Mouse (Mus musculus) frontal cortex, adult 2 months (tissue): ENCODE results near the gene Pi4ka. TPM values are rescaled to one million over a fixed set of nuclear protein-coding genes. Genes with fewer than 3 reads are reported as not detected.
A peak's percentile ranks its signal among the peaks of the same experiment; 100 is the strongest.

Source experiments
- DNase-seq, 2 experiments: peaks; one replicate each; pipeline ENCODE4 v3.0.0; 2022; ENCODE audit warnings: low spot score in 1 of 2; ENCODE audit errors: extremely low spot score in 1 of 2
- polyA plus RNA-seq: library from polyadenylated mRNA; depleted of rRNA; stranded (reverse); fragments of >200 nt; gene quantifications from 2 replicates; pipeline ENCODE4 v1.2.3, GENCODE M21; 2012

Gene Pi4ka
- polyA plus RNA-seq, 1 experiment, result 305 TPM

- no peak for DNase-seq
These were observed 66.4 kb downstream of the Pi4ka start for GRCm38 (mm10) chr16:17339701-17340100.

GRCm38 (mm10) chr16:17336089-17336488 lies 70.0 kb downstream of the Pi4ka start:
- peak in 1 of 2 experiments; percentile 45 for DNase-seq

DNA sequence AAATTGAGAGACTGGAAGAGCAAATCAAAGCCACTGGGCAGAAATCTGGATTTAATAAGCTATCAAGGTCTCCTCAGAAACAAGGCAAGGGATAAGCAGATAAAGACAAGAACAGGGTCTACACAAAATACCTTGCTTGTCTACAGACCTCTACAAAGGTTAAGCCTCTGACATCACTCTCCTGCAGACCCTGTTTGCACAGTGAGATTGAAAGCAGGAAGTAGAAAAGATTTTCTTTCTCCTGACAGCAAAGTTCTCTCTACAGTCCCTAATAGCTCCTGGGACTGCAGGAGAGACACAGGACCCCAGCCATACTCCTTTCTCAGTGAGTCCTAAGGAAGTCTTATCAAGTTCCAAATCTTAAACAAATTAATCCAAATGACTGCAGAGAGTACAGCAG lies 71.5 kb downstream of the Pi4ka start:
- DNase-seq, result no peak

DNA sequence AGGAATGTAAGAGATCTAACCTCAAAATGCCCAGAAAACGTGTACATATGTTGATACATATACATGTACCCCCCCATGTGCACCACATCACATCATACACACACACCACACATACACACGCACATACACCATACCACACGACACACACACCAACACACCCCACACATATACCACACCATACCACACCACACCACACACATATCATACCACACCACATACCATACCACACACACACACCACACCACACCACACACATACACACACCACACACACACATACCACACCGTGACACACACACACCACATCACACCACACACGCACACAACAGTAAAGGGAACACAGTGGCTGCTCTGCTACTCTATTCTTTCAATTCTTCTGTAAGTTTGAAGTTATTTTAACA lies 74.3 kb downstream of the Pi4ka start:
- DNase-seq, result no peak

DNA sequence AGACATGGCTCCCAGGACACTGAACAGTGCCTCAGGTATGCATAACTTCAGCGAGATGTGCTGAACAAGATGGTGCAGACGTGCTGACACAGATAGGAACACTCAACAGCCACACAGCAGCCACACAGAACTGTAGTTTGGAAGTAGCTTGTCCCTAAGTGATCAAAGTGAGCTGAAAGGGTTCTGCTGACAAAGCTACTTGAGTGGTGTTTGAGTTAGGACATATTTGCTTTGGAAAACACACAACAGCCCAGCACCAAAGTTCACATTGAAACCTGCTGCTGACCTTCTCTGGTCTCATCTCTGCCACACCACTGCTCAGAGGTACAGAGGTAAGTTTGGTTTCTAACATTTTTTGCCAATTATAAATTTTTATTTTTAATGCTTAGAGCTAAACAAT lies 75.0 kb downstream of the Pi4ka start, which contains the start of gene Serpind1:
Gene Serpind1 (plus strand): TSS at position 256 of the 400 bp plus-strand sequence.
- DNase-seq, result no peak

DNA sequence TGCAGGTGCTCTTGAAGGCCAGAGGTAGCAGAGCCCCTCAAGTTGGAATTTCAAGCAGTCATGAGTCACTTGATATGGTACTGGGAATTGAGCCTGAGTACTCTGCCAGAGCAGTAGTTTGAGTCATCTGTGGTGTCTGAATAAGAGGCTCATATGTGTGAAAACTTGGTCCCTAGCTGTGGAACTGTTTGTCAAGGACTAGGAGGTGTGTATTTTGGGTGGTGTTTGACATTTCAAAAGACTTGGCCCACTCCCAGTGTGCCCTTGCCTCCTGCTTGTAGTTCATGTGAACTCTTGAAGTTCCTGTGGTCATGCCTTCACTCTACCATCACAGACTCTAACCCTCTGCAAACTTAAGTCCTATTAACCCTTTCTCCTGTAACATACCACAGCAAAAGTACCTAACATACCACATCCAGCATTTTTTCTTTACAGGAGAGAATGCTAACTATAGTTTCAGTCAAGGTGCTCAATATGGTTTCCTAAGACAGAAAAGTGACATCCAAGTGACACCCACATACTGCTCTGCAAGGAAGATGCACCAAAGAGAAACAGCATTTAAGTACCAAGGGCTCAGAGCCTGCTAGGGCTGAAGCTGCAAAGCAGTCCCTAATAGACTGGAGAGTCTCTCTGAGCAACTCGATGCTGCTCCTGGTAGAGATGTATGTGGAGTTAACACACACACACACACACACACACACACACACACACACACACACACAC lies 76.1 kb downstream of the Pi4ka start:
- peak; percentile 43 to 72 for DNase-seq

GRCm38 (mm10) chr16:17326064-17326463 lies 80.0 kb downstream of the Pi4ka start:
- peak in 1 of 2 experiments; percentile 25 for DNase-seq

DNA sequence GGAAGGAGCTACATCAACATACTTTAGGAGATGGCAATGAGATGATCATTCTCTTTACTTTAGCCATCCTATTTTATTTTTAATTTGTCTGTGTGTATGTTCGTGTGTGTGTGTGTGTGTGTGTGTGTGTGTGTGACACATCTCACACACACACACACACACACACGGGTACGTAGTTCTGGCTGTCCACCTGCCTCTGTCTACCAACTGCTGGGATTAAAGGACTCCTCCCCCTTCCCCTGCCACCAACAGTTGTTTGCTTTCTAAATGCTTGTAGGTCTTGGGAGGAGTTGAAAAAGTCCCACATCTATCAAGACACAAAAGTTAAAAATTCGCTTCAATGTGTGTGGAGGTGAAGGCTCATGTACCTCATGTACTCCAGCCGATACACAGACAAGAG lies 81.4 kb downstream of the Pi4ka start:
- DNase-seq, result no peak

- peak in 1 of 2 experiments; percentile 42 for DNase-seq
These were observed 84.6 kb downstream of the Pi4ka start for GRCm38 (mm10) chr16:17321481-17321880.

GRCm38 (mm10) chr16:17316554-17316953 lies 89.6 kb downstream of the Pi4ka start:
- DNase-seq, result peak in 1 of 2 experiments; percentile 46

DNA sequence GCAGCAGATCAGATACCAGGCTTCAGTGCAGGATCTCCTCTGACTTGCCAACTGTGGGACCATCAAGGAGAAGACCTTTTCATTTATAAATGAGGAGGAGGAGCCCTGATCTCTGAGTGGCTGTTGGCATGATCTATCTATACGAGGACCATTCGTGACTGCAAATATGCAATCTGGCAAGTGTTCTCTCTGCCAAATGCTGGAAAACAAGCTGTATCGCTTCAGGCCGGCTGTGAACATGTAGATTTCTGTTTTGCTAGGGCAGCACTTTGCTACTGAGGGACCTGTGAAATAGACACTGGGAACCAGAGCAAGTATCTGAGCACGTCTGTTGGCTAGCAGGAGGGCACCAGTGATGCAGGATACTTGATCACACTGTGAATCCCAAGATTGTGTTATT lies 93.6 kb downstream of the Pi4ka start:
- no peak for DNase-seq

DNA sequence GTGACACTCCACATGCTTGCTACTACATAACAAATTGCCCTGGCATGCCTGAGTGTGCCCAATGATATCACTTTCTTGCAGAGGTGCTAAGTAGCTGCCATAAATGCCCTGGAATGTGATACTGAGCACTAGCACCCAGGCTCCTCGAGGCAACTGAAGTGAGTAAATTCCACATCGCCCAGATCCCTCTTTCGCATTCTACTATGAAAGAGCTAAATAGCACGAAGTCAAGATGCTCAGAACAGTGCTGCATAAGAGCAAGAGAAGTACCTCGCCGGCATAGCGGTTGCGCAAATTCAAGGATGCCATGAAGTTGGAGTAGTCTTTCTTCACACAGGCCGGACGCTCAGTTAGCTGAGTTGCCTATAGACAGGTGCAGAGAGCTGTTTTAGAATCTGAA lies 97.1 kb downstream of the Pi4ka start:
- no peak for DNase-seq

DNA sequence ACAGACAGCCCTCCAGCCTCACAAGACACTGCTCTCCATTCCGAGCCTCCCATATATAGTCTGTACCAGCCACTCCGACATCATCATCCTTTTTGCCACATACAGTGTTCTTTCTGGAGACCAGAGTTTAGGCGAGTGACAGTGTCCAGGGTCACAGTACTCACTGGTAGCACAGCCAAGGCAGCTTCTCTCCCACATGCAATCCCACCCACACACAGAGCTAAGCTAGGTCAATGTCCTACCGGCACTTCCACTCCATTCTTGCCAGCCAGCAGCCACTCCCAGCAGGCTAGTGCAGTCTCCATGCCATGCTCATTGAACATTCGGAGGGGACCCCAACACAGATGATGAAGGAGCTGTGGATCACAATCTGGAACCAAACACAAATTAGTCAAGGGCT lies 98.7 kb downstream of the Pi4ka start:
- no peak for DNase-seq

GRCm38 (mm10) chr16:17303521-17304245 lies 102.4 kb downstream of the Pi4ka start:
- no peak for DNase-seq

GRCm38 (mm10) chr16:17300818-17301217 lies 105.3 kb downstream of the Pi4ka start:
- DNase-seq, result no peak

GRCm38 (mm10) chr16:17292751-17293150 lies 113.4 kb downstream of the Pi4ka start:
- DNase-seq, result peak in 1 of 2 experiments; percentile 78

GRCm38 (mm10) chr16:17291016-17291415 lies 115.1 kb downstream of the Pi4ka start:
- no peak for DNase-seq

- DNase-seq, result no peak
These were observed 119.0 kb downstream of the Pi4ka start for GRCm38 (mm10) chr16:17287103-17287502.

DNA sequence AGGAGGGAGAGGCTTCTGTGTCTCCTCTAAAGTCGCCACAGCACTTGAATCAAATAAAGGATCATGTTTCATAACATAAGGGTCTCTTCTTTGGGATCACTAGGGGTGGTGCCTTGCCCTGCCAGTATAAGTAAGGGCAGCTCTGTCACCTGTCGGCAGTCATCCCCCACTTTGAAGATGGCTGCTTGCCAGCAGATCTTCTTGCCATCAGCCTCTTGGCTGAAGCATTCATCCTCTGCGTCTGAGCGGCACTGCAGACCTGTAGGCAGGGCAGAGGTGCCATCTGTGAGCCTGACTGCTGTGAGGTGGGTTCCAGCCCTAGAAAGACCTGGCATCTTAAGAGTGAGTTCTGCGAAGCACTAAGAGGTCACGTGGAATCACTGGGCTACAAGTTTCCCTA lies 123.0 kb downstream of the Pi4ka start:
- DNase-seq, result peak in 1 of 2 experiments; percentile 38

- no peak for DNase-seq
These were observed 125.6 kb downstream of the Pi4ka start for GRCm38 (mm10) chr16:17280471-17280870.

GRCm38 (mm10) chr16:17277342-17278211 lies 128.5 kb downstream of the Pi4ka start:
- DNase-seq, result peak; percentile 55 to 78
